Mouse (Mus musculus) midbrain, embryonic 15.5 days (tissue): ENCODE measurements around the gene Dnah8. TPM values are rescaled to one million over a fixed set of nuclear protein-coding genes. Genes with fewer than 3 reads are reported as not detected.

Source experiments
- ATAC-seq: fragments of 200-750 bp; cut with Nextera tagmentation; replicated peaks from 2 replicates; pipeline ENCODE4 v1.8.0; 2017; ENCODE audit warnings: moderate TSS enrichment
- H3K27ac ChIP-seq: fragments of 300-500 bp; sonication (generic); 2 replicates; pipeline ENCODE4 v1.5.1; 2015; ENCODE audit warnings: mild to moderate bottlenecking, inconsistent platforms
- H3K27me3 ChIP-seq: fragments of 300-500 bp; sonication (generic); replicated peaks from 2 replicates; pipeline ENCODE4 v1.6.1; 2015; ENCODE audit warnings: inconsistent platforms
- H3K36me3 ChIP-seq: fragments of 300-500 bp; sonication (generic); replicated peaks from 2 replicates; pipeline ENCODE4 v1.6.1; 2015; ENCODE audit warnings: inconsistent platforms
- H3K4me1 ChIP-seq: fragments of 300-500 bp; sonication (generic); 2 replicates; pipeline ENCODE4 v1.6.1; 2015; ENCODE audit warnings: inconsistent platforms
- H3K4me2 ChIP-seq: fragments of 300-500 bp; sonication (generic); 2 replicates; pipeline ENCODE4 v1.6.1; 2015; ENCODE audit warnings: inconsistent platforms, mild to moderate bottlenecking, moderate library complexity
- H3K4me3 ChIP-seq: fragments of 300-500 bp; sonication (generic); 2 replicates; pipeline ENCODE4 v1.5.1; 2015; ENCODE audit warnings: mild to moderate bottlenecking, inconsistent platforms
- H3K9ac ChIP-seq: fragments of 300-500 bp; sonication (generic); 2 replicates; pipeline ENCODE4 v1.6.1; 2015; ENCODE audit warnings: mild to moderate bottlenecking, inconsistent platforms
- H3K9me3 ChIP-seq: fragments of 300-500 bp; sonication (generic); 2 replicates; pipeline ENCODE4 v1.6.1; 2016; ENCODE audit warnings: inconsistent platforms
- WGBS: fragments of 180-500 bp; shearing (Covaris S2); methylation state at CpG from one replicate; pipeline ENCODE4 v1.1.7; 2015; ENCODE audit warnings: mixed read lengths; 5-methylcytosine and 5-hydroxymethylcytosine counted together
- polyA plus RNA-seq: library from polyadenylated mRNA; unstranded; fragments of >200 nt; fragmentation: Nextera tagmentation; extraction: Ambion mirVana; gene quantifications from 2 replicates; pipeline ENCODE4 v1.2.1, GENCODE M21; 2015

The Dnah8 gene
- polyA plus RNA-seq, 1 experiment from 2014 or later, result 2.7 TPM

DNA sequence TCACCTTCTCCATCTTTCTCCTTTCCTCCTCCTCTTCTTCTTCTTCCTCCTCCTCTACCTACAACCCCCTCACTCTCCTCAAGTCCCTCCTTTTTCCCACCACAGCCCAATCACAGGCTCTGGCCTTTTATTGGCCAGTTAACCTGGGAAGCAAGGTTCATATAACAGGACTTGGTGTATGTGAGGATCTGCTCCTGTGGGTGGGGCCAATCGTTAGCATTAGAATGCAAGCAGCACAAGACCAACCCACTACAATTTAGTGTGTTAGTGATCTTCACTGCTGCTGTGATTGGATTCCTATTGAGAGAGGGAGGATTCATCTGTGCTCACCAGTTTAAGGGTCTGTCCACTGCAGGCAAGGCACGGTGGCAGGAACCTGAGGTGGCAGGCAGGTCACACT, 14.8 kb downstream of the Dnah8 start:
- H3K4me3 ChIP-seq, result no peak overlapping the region
- no peaks in the 10 kb centered on the region for H3K9me3 ChIP-seq
- no peaks in the 10 kb centered on the region for H3K36me3 ChIP-seq
- no peaks in the 10 kb centered on the region for H3K4me1 ChIP-seq
- no peak overlapping the region for H3K4me2 ChIP-seq
- WGBS, result 68% methylated on average over 2 of the region's 2 CpGs
- no peak overlapping the region for H3K9ac ChIP-seq
- H3K27ac ChIP-seq, result no peak overlapping the region
- H3K27me3 ChIP-seq, result no peaks in the 10 kb centered on the region
- no peak for ATAC-seq

DNA sequence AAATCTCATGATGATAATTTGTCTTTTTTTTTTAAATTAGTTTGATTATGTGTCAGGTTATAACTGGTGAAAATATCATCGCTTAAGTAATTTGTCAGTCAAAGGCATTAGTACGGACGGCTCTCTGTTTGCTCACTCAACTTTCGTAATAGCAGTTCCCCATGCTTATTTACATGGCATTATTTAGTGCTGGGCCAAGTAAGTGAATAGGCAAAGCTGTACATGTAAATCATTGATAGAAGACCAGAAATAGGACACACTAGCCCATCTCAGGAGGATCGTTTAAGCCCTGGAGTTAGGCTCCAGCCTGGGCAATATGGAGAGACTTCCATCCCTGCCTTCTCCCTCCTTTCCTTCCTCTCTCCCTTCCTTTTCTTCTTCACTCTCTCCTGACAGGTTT, 16.7 kb downstream of the Dnah8 start:
- Histone ChIP-seq H3K4me1 (no peaks in the 10 kb centered on the region), H3K27me3 (no peaks in the 10 kb centered on the region), H3K4me2 (no peak overlapping the region), H3K9ac (no peak overlapping the region), H3K4me3 (no peak overlapping the region), H3K9me3 (no peaks in the 10 kb centered on the region), H3K36me3 (no peaks in the 10 kb centered on the region), H3K27ac (no peak overlapping the region)
- WGBS, result 94% methylated on average over 5 of the region's 5 CpGs
- ATAC-seq, result no peak

DNA sequence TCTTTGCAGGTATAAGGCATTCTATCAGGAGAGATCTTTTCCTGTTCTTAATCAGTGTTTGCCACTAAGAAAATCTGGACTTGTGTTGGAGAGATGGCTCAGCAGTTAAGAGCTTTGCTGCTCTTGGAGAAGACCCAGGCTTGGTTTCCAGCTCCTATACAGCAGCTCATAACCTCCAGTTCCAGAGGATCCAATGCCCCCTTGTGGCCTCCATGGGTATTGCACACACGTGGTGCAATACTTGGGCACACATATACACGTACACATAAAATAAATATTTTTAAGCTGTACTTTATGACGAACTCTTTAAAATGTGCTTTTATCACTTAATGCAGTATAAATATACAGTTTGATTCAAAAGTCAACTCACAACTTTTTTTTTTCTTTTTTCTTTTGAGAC, 24.6 kb downstream of the Dnah8 start:
- Histone ChIP-seq H3K4me3 (no peak overlapping the region), H3K27me3 (no peaks in the 10 kb centered on the region), H3K4me2 (no peak overlapping the region), H3K27ac (no peak overlapping the region), H3K4me1 (no peaks in the 10 kb centered on the region), H3K9me3 (no peaks in the 10 kb centered on the region), H3K9ac (no peak overlapping the region), H3K36me3 (no peaks in the 10 kb centered on the region)
- ATAC-seq, result no peak
- WGBS, result 99% methylated on average over 3 of the region's 3 CpGs

GRCm38 (mm10) chr17:30653010-30653409, 28.9 kb downstream of the Dnah8 start:
- Histone ChIP-seq H3K4me1 (no peaks in the 10 kb centered on the region; the same call in 1 of the 2 replicates), H3K36me3 (no peaks in the 10 kb centered on the region), H3K27ac (no peak overlapping the region), H3K9me3 (no peaks in the 10 kb centered on the region), H3K27me3 (no peaks in the 10 kb centered on the region), H3K4me3 (no peak overlapping the region), H3K4me2 (no peak overlapping the region), H3K9ac (no peak overlapping the region)
- ATAC-seq, result no peak
- WGBS, result 94% methylated on average over 6 of the region's 6 CpGs

DNA sequence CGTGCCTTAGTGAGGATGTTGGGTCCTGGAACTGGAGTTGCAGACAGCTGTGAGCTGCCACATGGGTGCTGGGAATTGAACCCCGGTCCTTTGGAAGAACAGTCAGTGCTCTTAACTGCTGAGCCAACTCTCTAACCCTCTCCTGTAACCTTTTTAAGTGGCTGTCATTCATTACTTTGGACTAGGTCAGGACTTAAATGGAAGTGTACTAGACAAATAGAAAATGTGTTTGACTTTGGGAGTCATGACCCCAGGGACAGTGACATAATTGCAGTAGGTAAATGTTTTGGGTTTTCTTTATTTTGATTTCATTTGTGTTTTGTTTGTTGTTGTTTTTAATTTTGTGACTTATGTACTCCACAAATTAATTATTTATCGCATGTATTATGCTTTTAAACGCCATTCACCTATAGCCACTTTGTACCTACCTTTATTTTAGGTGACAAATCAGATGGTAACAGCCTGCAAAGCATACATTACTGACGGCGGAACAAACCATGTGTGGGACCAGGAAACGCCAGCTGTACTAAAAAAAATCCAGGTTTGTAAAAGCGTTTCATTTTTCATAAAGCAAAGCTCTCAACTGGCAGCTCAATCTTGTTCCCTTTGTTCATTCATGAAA, 33.5 kb downstream of the Dnah8 start:
- H3K4me3 ChIP-seq, result peak overlapping the region; percentile 32
- H3K27me3 ChIP-seq, result no peaks in the 10 kb centered on the region
- ATAC-seq, result peak; percentile 20; the same call in 1 of the 2 replicates
- peak overlapping the region; percentile 53 for H3K4me2 ChIP-seq
- peak overlapping the region; percentile 30; the same call in 1 of the 2 replicates for H3K9ac ChIP-seq
- H3K9me3 ChIP-seq, result no peaks in the 10 kb centered on the region
- H3K27ac ChIP-seq, result peak overlapping the region; percentile 60
- H3K4me1 ChIP-seq, result no peaks in the 10 kb centered on the region; the same call in 1 of the 2 replicates
- H3K36me3 ChIP-seq, result no peaks in the 10 kb centered on the region
- WGBS, result 52% methylated on average over 8 of the region's 8 CpGs

GRCm38 (mm10) chr17:30658152-30658544, 34.0 kb downstream of the Dnah8 start:
- Histone ChIP-seq H3K4me1 (no peaks in the 10 kb centered on the region; the same call in 1 of the 2 replicates), H3K36me3 (no peaks in the 10 kb centered on the region), H3K4me3 (peak overlapping the region; percentile 32), H3K27me3 (no peaks in the 10 kb centered on the region), H3K9me3 (no peaks in the 10 kb centered on the region), H3K4me2 (peak overlapping the region; percentile 53), H3K9ac (peak overlapping the region; percentile 30; the same call in 1 of the 2 replicates), H3K27ac (peak overlapping the region; percentile 60)
- ATAC-seq, result peak; percentile 75
- 10% methylated on average over 13 of the region's 13 CpGs for WGBS

DNA sequence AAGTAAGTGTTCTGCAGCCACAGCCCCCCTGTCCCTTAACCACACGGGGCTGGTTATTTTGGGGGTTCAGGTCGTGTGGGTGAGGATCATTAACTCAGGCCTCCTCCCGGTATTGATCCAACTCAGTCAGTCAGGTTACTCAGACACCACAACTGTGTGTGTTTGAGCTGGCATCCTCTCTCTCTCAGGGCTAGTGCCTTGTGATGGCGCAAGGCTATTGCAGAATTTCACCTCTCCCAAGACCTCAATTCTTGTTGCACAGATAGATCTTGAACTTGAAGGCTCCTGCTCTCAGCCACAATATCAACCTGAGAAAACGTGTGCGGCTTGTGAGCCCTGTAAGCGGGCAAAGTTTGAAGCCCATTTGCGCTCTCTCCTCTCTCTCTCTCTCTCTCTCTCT, 38.0 kb downstream of the Dnah8 start:
- Histone ChIP-seq H3K4me2 (no peak overlapping the region), H3K4me1 (no peaks in the 10 kb centered on the region; the same call in 1 of the 2 replicates), H3K4me3 (no peak overlapping the region), H3K9ac (no peak overlapping the region), H3K36me3 (no peaks in the 10 kb centered on the region), H3K27me3 (no peaks in the 10 kb centered on the region), H3K9me3 (no peaks in the 10 kb centered on the region), H3K27ac (no peak overlapping the region)
- WGBS, result 78% methylated on average over 8 of the region's 8 CpGs
- ATAC-seq, result no peak

DNA sequence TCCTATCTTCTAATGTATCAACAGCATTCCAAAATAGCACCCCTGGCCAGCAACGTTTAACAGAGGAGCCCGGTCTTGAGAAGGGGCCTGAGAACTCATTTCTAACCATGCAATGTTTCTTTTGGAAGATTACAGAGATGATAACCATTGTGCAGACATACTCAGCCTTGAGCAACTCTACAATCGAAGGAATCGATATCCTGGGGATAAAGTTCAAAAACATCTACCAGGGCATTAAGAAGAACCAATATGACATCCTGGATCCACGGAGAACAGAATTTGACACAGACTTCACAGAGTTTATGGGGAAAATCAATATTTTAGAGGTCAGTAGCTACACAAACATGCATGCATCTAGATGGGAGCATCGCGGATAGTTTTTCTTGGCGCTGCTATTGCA, 39.0 kb downstream of the Dnah8 start:
- 89% methylated on average over 8 of the region's 8 CpGs for WGBS
- Histone ChIP-seq H3K4me3 (no peak overlapping the region), H3K9me3 (no peaks in the 10 kb centered on the region), H3K27ac (no peak overlapping the region), H3K4me1 (no peaks in the 10 kb centered on the region), H3K36me3 (no peaks in the 10 kb centered on the region), H3K9ac (no peak overlapping the region), H3K4me2 (no peak overlapping the region), H3K27me3 (no peaks in the 10 kb centered on the region)
- no peak for ATAC-seq

DNA sequence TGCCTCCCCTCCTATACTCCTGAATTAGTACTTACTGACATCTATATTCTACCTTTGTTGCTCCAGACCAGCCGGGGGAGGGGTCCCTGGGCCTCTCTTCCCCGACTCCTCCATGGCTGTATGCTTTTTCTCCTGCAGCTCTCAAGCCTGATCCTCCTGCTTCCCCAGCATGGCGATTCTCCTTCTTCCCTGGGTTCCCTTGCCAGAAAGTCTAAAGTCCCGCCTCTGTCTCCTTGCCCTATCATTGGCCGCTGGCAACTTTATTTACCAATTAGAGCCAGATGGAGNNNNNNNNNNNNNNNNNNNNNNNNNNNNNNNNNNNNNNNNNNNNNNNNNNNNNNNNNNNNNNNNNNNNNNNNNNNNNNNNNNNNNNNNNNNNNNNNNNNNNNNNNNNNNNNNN, 40.7 kb downstream of the Dnah8 start:
- ATAC-seq, result no peak
- WGBS, result 70% methylated on average over 5 of the region's 5 CpGs
- Histone ChIP-seq H3K27ac (no peak overlapping the region), H3K4me2 (no peak overlapping the region), H3K4me3 (no peak overlapping the region), H3K4me1 (0 out of 2 replicates have a peak, but pooled peaks cover 1% of the 10 kb centered on the region), H3K36me3 (no peaks in the 10 kb centered on the region), H3K9me3 (no peaks in the 10 kb centered on the region), H3K9ac (no peak overlapping the region), H3K27me3 (no peaks in the 10 kb centered on the region)

GRCm38 (mm10) chr17:30672556-30672955, 48.4 kb downstream of the Dnah8 start:
- no peak overlapping the region for H3K9ac ChIP-seq
- H3K27ac ChIP-seq, result peak overlapping the region; percentile 40
- H3K4me3 ChIP-seq, result no peak overlapping the region
- H3K36me3 ChIP-seq, result no peaks in the 10 kb centered on the region
- 44% methylated on average over 4 of the region's 4 CpGs for WGBS
- peaks cover 9% of the 10 kb centered on the region; the same call in 1 of the 2 replicates for H3K4me1 ChIP-seq
- ATAC-seq, result no peak
- H3K9me3 ChIP-seq, result no peaks in the 10 kb centered on the region
- H3K27me3 ChIP-seq, result no peaks in the 10 kb centered on the region
- H3K4me2 ChIP-seq, result no peak overlapping the region

- WGBS, result 85% methylated on average over 6 of the region's 6 CpGs
- no peak for ATAC-seq
- Histone ChIP-seq H3K36me3 (no peaks in the 10 kb centered on the region), H3K4me3 (no peak overlapping the region), H3K27me3 (no peaks in the 10 kb centered on the region), H3K4me1 (peaks cover 9% of the 10 kb centered on the region; the same call in 1 of the 2 replicates), H3K9me3 (no peaks in the 10 kb centered on the region), H3K4me2 (no peak overlapping the region), H3K27ac (peak overlapping the region; percentile 40), H3K9ac (no peak overlapping the region)
Measured at GRCm38 (mm10) chr17:30673023-30673422, 48.9 kb downstream of the Dnah8 start.

DNA sequence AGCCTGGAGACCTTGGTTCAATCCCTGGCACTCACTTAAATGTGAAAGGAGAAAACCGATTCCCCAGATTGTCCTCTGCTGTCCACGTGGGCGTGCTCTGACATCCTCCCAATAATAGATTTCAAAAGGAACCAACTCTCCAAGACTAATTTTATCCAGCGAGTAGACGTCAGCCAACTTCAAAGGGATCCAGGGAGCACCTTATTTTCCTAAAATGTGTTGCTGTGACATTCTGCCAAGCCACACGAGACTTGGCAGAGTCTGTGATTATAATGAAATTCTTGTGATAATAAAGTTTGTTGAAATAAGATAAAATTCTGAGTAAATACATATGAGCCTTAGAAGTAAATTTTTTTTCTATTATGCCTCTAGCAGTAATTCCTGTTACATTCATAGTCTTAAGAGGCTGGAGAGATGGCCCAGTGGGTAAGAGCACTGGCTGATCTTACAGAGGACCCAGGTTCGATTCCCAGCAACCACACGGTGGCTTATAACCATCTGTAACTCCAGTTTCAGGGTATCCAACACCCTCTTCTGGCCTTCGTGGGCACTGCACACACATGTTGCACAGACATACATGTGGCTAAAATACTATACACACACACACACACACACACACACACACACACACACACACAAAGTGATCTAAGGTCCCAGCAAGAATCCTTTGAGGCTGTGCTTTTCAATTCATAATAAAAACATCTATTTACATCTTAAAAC, 51.0 kb downstream of the Dnah8 start:
- Histone ChIP-seq H3K27ac (no peak overlapping the region), H3K4me2 (no peak overlapping the region), H3K4me1 (peaks cover 4% of the 10 kb centered on the region; the same call in 1 of the 2 replicates), H3K27me3 (no peaks in the 10 kb centered on the region), H3K9ac (no peak overlapping the region), H3K4me3 (no peak overlapping the region), H3K9me3 (no peaks in the 10 kb centered on the region), H3K36me3 (no peaks in the 10 kb centered on the region)
- WGBS, result 91% methylated on average over 9 of the region's 9 CpGs
- no peak for ATAC-seq

- no peak overlapping the region for H3K9ac ChIP-seq
- H3K27me3 ChIP-seq, result no peaks in the 10 kb centered on the region
- H3K9me3 ChIP-seq, result no peaks in the 10 kb centered on the region
- H3K27ac ChIP-seq, result no peak overlapping the region
- WGBS, result 92% methylated on average over 10 of the region's 10 CpGs
- no peak overlapping the region for H3K4me2 ChIP-seq
- H3K36me3 ChIP-seq, result no peaks in the 10 kb centered on the region
- no peak overlapping the region for H3K4me3 ChIP-seq
- ATAC-seq, result no peak
- H3K4me1 ChIP-seq, result no peaks in the 10 kb centered on the region
Measured at GRCm38 (mm10) chr17:30678523-30678922, 54.4 kb downstream of the Dnah8 start.
